Mouse (Mus musculus) midbrain, postnatal 0 days (tissue): Measurements from ENCODE around the gene Jak2. TPM values are rescaled to one million over a fixed set of nuclear protein-coding genes. Genes with fewer than 3 reads are reported as not detected.

ENCODE experiments used
- ATAC-seq: fragments of 200-750 bp; cut with Nextera tagmentation; 2 replicates; pipeline ENCODE4 v1.8.0; 2017; ENCODE audit warnings: moderate number of reproducible peaks, mild to moderate bottlenecking, moderate TSS enrichment, moderate library complexity; ENCODE audit not compliant: low FRiP score
- DNase-seq: peaks from one replicate; pipeline ENCODE4 v3.0.0-alpha.2; 2015; ENCODE audit warnings: low spot score
- H3K27ac ChIP-seq: fragments of 300-500 bp; sonication (generic); 2 replicates; pipeline ENCODE4 v1.5.1; 2014; ENCODE audit warnings: low read depth, mild to moderate bottlenecking, low read length, mixed read lengths
- H3K27me3 ChIP-seq: fragments of 300-500 bp; sonication (generic); 2 replicates; pipeline ENCODE4 v1.6.1; 2014; ENCODE audit warnings: low read length, control low read depth, mixed read lengths; ENCODE audit not compliant: insufficient read depth
- H3K36me3 ChIP-seq: fragments of 300-500 bp; sonication (generic); 2 replicates; pipeline ENCODE4 v1.6.1; 2014; ENCODE audit warnings: low read length, control low read depth, mixed read lengths; ENCODE audit not compliant: insufficient read depth
- H3K4me1 ChIP-seq: fragments of 300-500 bp; sonication (generic); 2 replicates; pipeline ENCODE4 v1.6.1; 2014; ENCODE audit warnings: mild to moderate bottlenecking, control low read depth, antibody characterized with exemption, low read length, mixed read lengths; ENCODE audit not compliant: insufficient read depth
- H3K4me2 ChIP-seq: fragments of 300-500 bp; sonication (generic); 2 replicates; pipeline ENCODE4 v1.6.1; 2014; ENCODE audit warnings: low read depth, mild to moderate bottlenecking, low read length, mixed read lengths; ENCODE audit not compliant: poor library complexity, severe bottlenecking
- H3K4me3 ChIP-seq: fragments of 300-500 bp; sonication (generic); 2 replicates; pipeline ENCODE4 v1.5.1; 2014; ENCODE audit warnings: low read depth, mild to moderate bottlenecking, low read length, moderate library complexity
- H3K9ac ChIP-seq: fragments of 300-500 bp; sonication (generic); replicated peaks from 2 replicates; pipeline ENCODE4 v1.6.1; 2014; ENCODE audit warnings: mild to moderate bottlenecking, low read length, moderate library complexity, mixed read lengths; ENCODE audit not compliant: poor library complexity, severe bottlenecking
- H3K9me3 ChIP-seq: fragments of 300-500 bp; sonication (generic); 2 replicates; pipeline ENCODE4 v1.6.1; 2016; ENCODE audit warnings: low read length, control low read depth
- CTCF ChIP-seq: IDR thresholded peaks from 2 replicates; pipeline ENCODE4 v1.5.1; 2016; ENCODE audit warnings: antibody characterized with exemption, mild to moderate bottlenecking
- WGBS: fragments of 180-500 bp; shearing (Covaris S2); extraction: QIAGEN DNeasy Blood & Tissue Kit; methylation state at CpG from one replicate; pipeline ENCODE4 v1.1.7; 2014; 5-methylcytosine and 5-hydroxymethylcytosine counted together
- polyA plus RNA-seq: library from polyadenylated mRNA; unstranded; fragments of >200 nt; fragmentation: Nextera tagmentation; extraction: Ambion mirVana; gene quantifications from 2 replicates; pipeline ENCODE4 v1.2.1, GENCODE M21; 2015
- total RNA-seq: library from RNA; depleted of rRNA; stranded (reverse); fragments of >200 nt; gene quantifications from 2 replicates; pipeline ENCODE4 v1.2.3, GENCODE M21; 2014

Gene Jak2
- total and polyA plus RNA-seq, 2 experiments from 2014 or later = 12.0 to 35.3 TPM

- H3K4me2 ChIP-seq = peak overlapping the region; percentile 73
- H3K27ac ChIP-seq = no peak overlapping the region
- no peaks in the 10 kb centered on the region for H3K27me3 ChIP-seq
- H3K36me3 ChIP-seq = 0 out of 2 replicates have a peak, but pooled peaks cover 3% of the 10 kb centered on the region
- no peaks in the 10 kb centered on the region for H3K9me3 ChIP-seq
- 75% methylated on average over 7 of the region's 7 CpGs for WGBS
- no peak for TF ChIP-seq CTCF
- no peak overlapping the region for H3K9ac ChIP-seq
- H3K4me3 ChIP-seq = no peak overlapping the region; the same call in 1 of the 2 replicates
- H3K4me1 ChIP-seq = peaks cover 8% of the 10 kb centered on the region; the same call in 1 of the 2 replicates
- ATAC-seq (no peak), DNase-seq (no peak)
Observed at GRCm38 (mm10) chr19:29255327-29256027, 3.8 kb downstream of the Jak2 start.

GRCm38 (mm10) chr19:29261638-29262037, 10.0 kb downstream of the Jak2 start:
- no peaks in the 10 kb centered on the region for H3K9me3 ChIP-seq
- ATAC-seq = no peak
- H3K27me3 ChIP-seq = no peaks in the 10 kb centered on the region
- WGBS = 77% methylated on average over 9 of the region's 9 CpGs
- no peak overlapping the region for H3K27ac ChIP-seq
- H3K9ac ChIP-seq = no peak overlapping the region
- H3K36me3 ChIP-seq = peaks cover 3% of the 10 kb centered on the region; the same call in 1 of the 2 replicates
- TF ChIP-seq CTCF = no peak
- no peak for DNase-seq
- no peak overlapping the region for H3K4me3 ChIP-seq
- no peak overlapping the region for H3K4me2 ChIP-seq
- H3K4me1 ChIP-seq = no peaks in the 10 kb centered on the region

- ATAC-seq = no peak
- Histone ChIP-seq H3K4me1 (no peaks in the 10 kb centered on the region), H3K9me3 (no peaks in the 10 kb centered on the region), H3K9ac (no peak overlapping the region), H3K4me2 (no peak overlapping the region), H3K27ac (no peak overlapping the region), H3K27me3 (no peaks in the 10 kb centered on the region), H3K36me3 (no peaks in the 10 kb centered on the region; the same call in 1 of the 2 replicates), H3K4me3 (no peak overlapping the region)
- DNase-seq = no peak
- 82% methylated on average over 1 of the region's 1 CpGs for WGBS
- no peak for TF ChIP-seq CTCF
Observed at GRCm38 (mm10) chr19:29263492-29263891, 11.9 kb downstream of the Jak2 start.

GRCm38 (mm10) chr19:29265538-29265937, 13.9 kb downstream of the Jak2 start:
- no peak for ATAC-seq
- Histone ChIP-seq H3K4me1 (no peaks in the 10 kb centered on the region), H3K27me3 (no peaks in the 10 kb centered on the region), H3K27ac (peak overlapping the region; percentile 48; the same call in 1 of the 2 replicates), H3K9me3 (no peaks in the 10 kb centered on the region), H3K4me3 (no peak overlapping the region), H3K9ac (no peak overlapping the region), H3K36me3 (no peaks in the 10 kb centered on the region; the same call in 1 of the 2 replicates), H3K4me2 (no peak overlapping the region)
- DNase-seq = peak; percentile 62
- TF ChIP-seq CTCF = no peak
- 41% methylated on average over 5 of the region's 5 CpGs for WGBS

GRCm38 (mm10) chr19:29267075-29267868, 15.6 kb downstream of the Jak2 start:
- WGBS = 79% methylated on average over 4 of the region's 4 CpGs
- no peak overlapping the region for H3K4me2 ChIP-seq
- ATAC-seq = no peak

More at GRCm38 (mm10) chr19:29267075-29267868, 15.6 kb downstream of the Jak2 start:
- H3K27me3 ChIP-seq = no peaks in the 10 kb centered on the region
- no peak overlapping the region for H3K27ac ChIP-seq
- H3K36me3 ChIP-seq = no peaks in the 10 kb centered on the region; the same call in 1 of the 2 replicates
- H3K9ac ChIP-seq = no peak overlapping the region
- TF ChIP-seq CTCF = no peak
- DNase-seq = no peak
- H3K4me1 ChIP-seq = no peaks in the 10 kb centered on the region
- no peak overlapping the region for H3K4me3 ChIP-seq
- H3K9me3 ChIP-seq = no peaks in the 10 kb centered on the region
